Mouse (Mus musculus): ENCODE data around the gene Nrxn3. TPM values are rescaled to one million over a fixed set of nuclear protein-coding genes. Genes with fewer than 3 reads are reported as not detected.

The Nrxn3 gene
- polyA plus RNA-seq, 1 experiment from 2014 or later: 2.2 TPM

- no peaks in the 10 kb centered on the region for H3K27me3 ChIP-seq (replicated peaks)
- no peaks in the 10 kb centered on the region; the same call in 1 of the 2 replicates for H3K4me1 ChIP-seq (replicated peaks)
- H3K4me3 ChIP-seq: no peak overlapping the region
- H3K27ac ChIP-seq (ENCODE audit: poor library complexity, severe bottlenecking): no peak overlapping the region
- H3K9me3 ChIP-seq (replicated peaks): no peaks in the 10 kb centered on the region
- no peak overlapping the region for H3K9ac ChIP-seq
- H3K4me2 ChIP-seq: no peak overlapping the region
- no peaks in the 10 kb centered on the region for H3K36me3 ChIP-seq
- 72% methylated on average over 7 of the region's 7 CpGs for WGBS
- ATAC-seq (ENCODE audit: insufficient number of reproducible peaks, low FRiP score): no peak
These were observed 387.2 kb downstream of the Nrxn3 start for GRCm38 (mm10) chr12:89109779-89110335.

- Histone ChIP-seq H3K27me3 (replicated peaks) (no peaks in the 10 kb centered on the region), H3K27ac (ENCODE audit: poor library complexity, severe bottlenecking) (no peak overlapping the region), H3K9ac (no peak overlapping the region), H3K36me3 (no peaks in the 10 kb centered on the region), H3K4me2 (no peak overlapping the region), H3K4me3 (no peak overlapping the region), H3K9me3 (replicated peaks) (no peaks in the 10 kb centered on the region), H3K4me1 (replicated peaks) (no peaks in the 10 kb centered on the region)
- ATAC-seq (ENCODE audit: insufficient number of reproducible peaks, low FRiP score): no peak
- 70% methylated on average over 4 of the region's 4 CpGs for whole genome bisulfite sequencing
These were observed 405.9 kb downstream of the Nrxn3 start for GRCm38 (mm10) chr12:89128602-89129001.

GRCm38 (mm10) chr12:89129139-89129907, 406.6 kb downstream of the Nrxn3 start:
- Histone ChIP-seq H3K36me3 (no peaks in the 10 kb centered on the region), H3K4me3 (no peak overlapping the region), H3K9ac (no peak overlapping the region), H3K4me2 (no peak overlapping the region), H3K4me1 (replicated peaks) (no peaks in the 10 kb centered on the region), H3K27me3 (replicated peaks) (no peaks in the 10 kb centered on the region), H3K27ac (ENCODE audit: poor library complexity, severe bottlenecking) (no peak overlapping the region), H3K9me3 (replicated peaks) (no peaks in the 10 kb centered on the region)
- ATAC-seq (ENCODE audit: insufficient number of reproducible peaks, low FRiP score): peak; percentile 29; the same call in 1 of the 2 replicates
- 56% methylated on average over 9 of the region's 9 CpGs for WGBS

GRCm38 (mm10) chr12:89134333-89134732, 411.7 kb downstream of the Nrxn3 start:
- no peaks in the 10 kb centered on the region for H3K9me3 ChIP-seq (replicated peaks)
- H3K27ac ChIP-seq (ENCODE audit: poor library complexity, severe bottlenecking): no peak overlapping the region
- H3K27me3 ChIP-seq (replicated peaks): no peaks in the 10 kb centered on the region
- H3K4me3 ChIP-seq: no peak overlapping the region
- no peak for ATAC-seq (ENCODE audit: insufficient number of reproducible peaks, low FRiP score)
- no peaks in the 10 kb centered on the region for H3K36me3 ChIP-seq
- no peaks in the 10 kb centered on the region for H3K4me1 ChIP-seq (replicated peaks)
- H3K9ac ChIP-seq: no peak overlapping the region
- H3K4me2 ChIP-seq: no peak overlapping the region
- WGBS: 71% methylated on average over 2 of the region's 2 CpGs

- no peak for ATAC-seq (ENCODE audit: insufficient number of reproducible peaks, low FRiP score)
- Histone ChIP-seq H3K36me3 (no peaks in the 10 kb centered on the region), H3K9ac (no peak overlapping the region), H3K9me3 (replicated peaks) (no peaks in the 10 kb centered on the region), H3K27me3 (replicated peaks) (no peaks in the 10 kb centered on the region), H3K4me1 (replicated peaks) (no peaks in the 10 kb centered on the region), H3K4me3 (no peak overlapping the region), H3K4me2 (no peak overlapping the region), H3K27ac (ENCODE audit: poor library complexity, severe bottlenecking) (no peak overlapping the region)
- 66% methylated on average over 8 of the region's 8 CpGs for WGBS
These were observed 412.2 kb downstream of the Nrxn3 start for GRCm38 (mm10) chr12:89134774-89135307.

- Histone ChIP-seq H3K9me3 (replicated peaks) (no peaks in the 10 kb centered on the region), H3K9ac (no peak overlapping the region), H3K36me3 (no peaks in the 10 kb centered on the region), H3K27me3 (replicated peaks) (no peaks in the 10 kb centered on the region), H3K4me2 (no peak overlapping the region), H3K27ac (ENCODE audit: poor library complexity, severe bottlenecking) (no peak overlapping the region), H3K4me1 (replicated peaks) (no peaks in the 10 kb centered on the region), H3K4me3 (no peak overlapping the region)
- 31% methylated on average over 3 of the region's 3 CpGs for WGBS
- ATAC-seq (ENCODE audit: insufficient number of reproducible peaks, low FRiP score): no peak
These were observed 426.3 kb downstream of the Nrxn3 start for GRCm38 (mm10) chr12:89148974-89149411.

GRCm38 (mm10) chr12:89149455-89149854, 426.8 kb downstream of the Nrxn3 start:
- Histone ChIP-seq H3K36me3 (no peaks in the 10 kb centered on the region), H3K9ac (no peak overlapping the region), H3K4me2 (no peak overlapping the region), H3K27ac (ENCODE audit: poor library complexity, severe bottlenecking) (no peak overlapping the region), H3K9me3 (replicated peaks) (no peaks in the 10 kb centered on the region), H3K27me3 (replicated peaks) (no peaks in the 10 kb centered on the region), H3K4me3 (no peak overlapping the region), H3K4me1 (replicated peaks) (no peaks in the 10 kb centered on the region)
- no peak for ATAC-seq (ENCODE audit: insufficient number of reproducible peaks, low FRiP score)
- 59% methylated on average over 2 of the region's 2 CpGs for WGBS

- 59% methylated on average over 9 of the region's 9 CpGs for WGBS
- H3K4me3 ChIP-seq: no peak overlapping the region
- H3K9ac ChIP-seq: no peak overlapping the region
- no peak for ATAC-seq (ENCODE audit: insufficient number of reproducible peaks, low FRiP score)
- H3K4me1 ChIP-seq (replicated peaks): no peaks in the 10 kb centered on the region
- no peaks in the 10 kb centered on the region for H3K9me3 ChIP-seq (replicated peaks)
- H3K27ac ChIP-seq (ENCODE audit: poor library complexity, severe bottlenecking): no peak overlapping the region
- H3K4me2 ChIP-seq: no peak overlapping the region
- H3K27me3 ChIP-seq (replicated peaks): no peaks in the 10 kb centered on the region
- no peaks in the 10 kb centered on the region for H3K36me3 ChIP-seq
These were observed 433.5 kb downstream of the Nrxn3 start for GRCm38 (mm10) chr12:89156086-89156757.

- WGBS: 65% methylated on average over 8 of the region's 8 CpGs
- H3K4me2 ChIP-seq: no peak overlapping the region
- no peaks in the 10 kb centered on the region for H3K9me3 ChIP-seq (replicated peaks)
- H3K36me3 ChIP-seq: no peaks in the 10 kb centered on the region
- no peaks in the 10 kb centered on the region for H3K4me1 ChIP-seq (replicated peaks)
- ATAC-seq (ENCODE audit: insufficient number of reproducible peaks, low FRiP score): no peak
- H3K27me3 ChIP-seq (replicated peaks): no peaks in the 10 kb centered on the region
- no peak overlapping the region for H3K27ac ChIP-seq (ENCODE audit: poor library complexity, severe bottlenecking)
- no peak overlapping the region for H3K4me3 ChIP-seq
- H3K9ac ChIP-seq: no peak overlapping the region
These were observed 436.7 kb downstream of the Nrxn3 start for GRCm38 (mm10) chr12:89159353-89159752.

GRCm38 (mm10) chr12:89174306-89175159, 451.9 kb downstream of the Nrxn3 start:
- no peak overlapping the region for H3K4me3 ChIP-seq
- ATAC-seq (ENCODE audit: insufficient number of reproducible peaks, low FRiP score): no peak
- H3K27ac ChIP-seq (ENCODE audit: poor library complexity, severe bottlenecking): no peak overlapping the region
- no peaks in the 10 kb centered on the region for H3K27me3 ChIP-seq (replicated peaks)
- no peaks in the 10 kb centered on the region for H3K9me3 ChIP-seq (replicated peaks)
- H3K9ac ChIP-seq: no peak overlapping the region
- H3K4me1 ChIP-seq (replicated peaks): peaks cover 8% of the 10 kb centered on the region; the same call in 1 of the 2 replicates
- WGBS: 70% methylated on average over 12 of the region's 12 CpGs
- H3K4me2 ChIP-seq: no peak overlapping the region
- no peaks in the 10 kb centered on the region for H3K36me3 ChIP-seq
